Mouse (Mus musculus) brain, embryonic 14.5 days (tissue): ENCODE measurements around the gene Kcnq1.

Source experiments
- CTCF ChIP-seq: fragments of 200-500 bp; IDR thresholded peaks from 2 replicates; pipeline ENCODE4 v1.5.1; 2012; ENCODE audit warnings: inconsistent platforms, mild to moderate bottlenecking, moderate library complexity, borderline replicate concordance; ENCODE audit not compliant: insufficient read depth, insufficient read length; ENCODE audit errors: extremely low read depth
- POLR2A ChIP-seq: fragments of 200-500 bp; IDR thresholded peaks from 2 replicates; pipeline ENCODE4 v1.6.1; 2012; ENCODE audit warnings: mild to moderate bottlenecking, inconsistent platforms, borderline replicate concordance; ENCODE audit not compliant: poor library complexity, insufficient read depth, insufficient read length, severe bottlenecking; ENCODE audit errors: extremely low read depth

GRCm38 (mm10) chr7:143415070-143415469, 308.9 kb downstream of the Kcnq1 start:
- TF ChIP-seq CTCF (no peak), POLR2A (no peak)
